Mouse (Mus musculus) megakaryocyte, embryonic 14.5 days (primary cell): ENCODE measurements at regions not wholly inside any gene's neighbourhood (a gene's known extent, or its start where the extent isn't known, plus 50 kb on each side); places are given as distances from the start of the nearest gene placed in this dataset.
A peak's percentile ranks its signal among the peaks of the same experiment; 100 is the strongest.

Source experiments
- H3K27me3 ChIP-seq: replicated peaks from 2 replicates; pipeline ENCODE3; 2012; ENCODE audit warnings: inconsistent platforms
- H3K36me3 ChIP-seq: replicated peaks from 2 replicates; pipeline ENCODE3; 2012; ENCODE audit warnings: low read length, inconsistent platforms, mixed read lengths
- H3K4me1 ChIP-seq: 2 replicates; pipeline ENCODE4 v1.6.1; 2012; ENCODE audit warnings: inconsistent platforms
- H3K4me3 ChIP-seq: replicated peaks from 2 replicates; pipeline ENCODE3; 2012; ENCODE audit warnings: moderate library complexity, mild to moderate bottlenecking, inconsistent platforms
- H3K9me3 ChIP-seq: 2 replicates; pipeline ENCODE4 v1.6.1; 2012; ENCODE audit warnings: inconsistent platforms
- FLI1 ChIP-seq: IDR thresholded peaks from 2 replicates; pipeline ENCODE4 v1.6.1; 2012; ENCODE audit warnings: low read length, inconsistent platforms, mixed read lengths
- GATA1 ChIP-seq: IDR thresholded peaks from 3 replicates; pipeline ENCODE4 v1.6.1; 2012; ENCODE audit warnings: mixed read lengths, low read length, inconsistent platforms, borderline replicate concordance

DNA sequence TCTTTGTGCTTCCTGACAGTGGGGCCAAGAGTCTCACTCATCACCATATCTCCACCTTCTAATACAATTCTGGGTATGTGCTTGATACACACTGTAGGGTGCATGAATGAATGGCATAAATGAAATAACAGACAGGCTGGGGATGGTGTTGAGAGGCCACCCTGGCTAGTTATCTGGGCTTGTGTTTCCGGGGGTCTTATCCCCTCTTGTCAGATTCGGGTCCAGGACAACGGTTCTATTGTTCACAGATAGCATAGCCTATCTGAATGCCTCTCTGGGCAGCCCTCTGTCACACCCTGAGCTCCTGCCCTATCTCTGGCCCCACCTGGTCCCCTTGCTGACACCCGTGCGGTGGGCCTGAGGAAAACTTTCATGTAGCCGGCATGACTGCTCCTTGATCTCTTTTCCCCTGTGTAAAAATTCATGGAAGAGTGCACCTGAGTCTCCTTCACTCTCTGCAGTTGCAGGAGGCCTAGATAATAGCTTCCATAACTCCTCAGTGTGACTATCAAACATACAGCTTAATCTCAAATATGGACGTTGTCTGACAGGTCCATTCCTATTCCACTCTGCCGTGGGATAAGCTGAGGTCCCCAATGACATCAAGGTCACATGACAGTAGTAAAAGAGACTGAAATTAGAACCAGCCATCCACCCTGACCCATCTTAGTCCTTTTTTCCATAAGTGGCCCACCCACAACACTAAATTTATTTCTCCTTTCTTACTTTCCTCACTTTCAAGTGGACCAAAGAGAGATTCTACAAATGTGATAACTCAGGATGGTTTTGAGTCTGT lies 1298.4 kb upstream of the A1bg start:
- peaks cover 70% of the 10 kb centered on the region for H3K36me3 ChIP-seq
- no peak for TF ChIP-seq FLI1
- no peak for TF ChIP-seq GATA1
- no peaks in the 10 kb centered on the region for H3K9me3 ChIP-seq
- H3K4me1 ChIP-seq = peaks cover 59% of the 10 kb centered on the region
- H3K4me3 ChIP-seq = no peak overlapping the region
- no peaks in the 10 kb centered on the region for H3K27me3 ChIP-seq

DNA sequence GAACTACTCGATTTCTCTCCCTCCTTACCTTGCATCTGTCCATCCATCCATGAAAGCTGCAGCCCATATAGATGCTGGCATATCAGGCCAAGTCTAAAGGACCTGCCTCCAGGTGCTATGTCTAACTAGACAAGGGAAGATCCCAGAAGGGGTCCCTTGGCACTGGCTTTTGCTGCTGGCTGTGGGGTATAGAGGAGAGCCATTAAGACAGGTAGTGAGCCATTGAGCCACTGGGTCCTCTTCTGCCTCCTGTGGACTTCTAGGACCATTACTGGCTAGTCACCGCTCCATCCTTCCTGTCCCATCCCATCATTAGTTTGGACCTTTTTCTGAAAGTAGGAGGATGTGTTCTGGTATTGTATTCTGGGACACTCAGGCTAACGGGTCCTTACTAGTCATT lies 1297.8 kb upstream of the A1bg start:
- H3K4me1 ChIP-seq = peaks cover 59% of the 10 kb centered on the region
- no peaks in the 10 kb centered on the region for H3K9me3 ChIP-seq
- peaks cover 72% of the 10 kb centered on the region for H3K36me3 ChIP-seq
- H3K27me3 ChIP-seq = no peaks in the 10 kb centered on the region
- peak overlapping the region; percentile 14 for H3K4me3 ChIP-seq
- TF ChIP-seq FLI1 = no peak
- TF ChIP-seq GATA1 = no peak

DNA sequence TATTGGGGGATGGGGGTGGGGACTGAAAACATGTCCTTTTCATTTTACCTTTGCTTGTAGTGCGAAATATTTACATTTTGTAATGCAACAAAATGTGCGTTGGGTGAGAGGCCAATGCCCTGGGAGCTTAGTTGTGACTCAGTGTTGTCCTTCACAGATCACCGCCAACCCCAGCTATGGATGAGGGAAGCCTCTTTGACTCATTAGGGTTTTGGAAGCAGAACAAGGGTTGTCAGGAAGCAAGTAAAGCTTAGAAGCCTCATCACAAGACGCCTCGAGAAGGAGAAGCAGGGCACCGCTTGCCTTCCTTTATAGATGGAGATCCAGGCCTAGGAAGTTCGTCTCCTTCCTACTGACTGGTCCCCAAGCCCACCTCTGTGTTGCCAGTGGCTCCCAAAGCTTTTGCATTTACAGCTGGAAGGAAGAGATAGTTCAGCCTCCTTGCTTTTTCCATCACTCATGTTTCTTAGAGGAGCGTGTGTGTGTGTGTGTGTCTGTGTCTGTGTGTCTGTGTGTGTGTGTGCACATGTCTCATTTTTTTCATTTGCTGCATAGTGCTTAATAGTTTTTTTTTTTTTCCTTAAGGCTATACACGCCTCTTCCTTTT lies 1297.2 kb upstream of the A1bg start:
- no peaks in the 10 kb centered on the region for H3K27me3 ChIP-seq
- peaks cover 76% of the 10 kb centered on the region for H3K36me3 ChIP-seq
- peaks cover 59% of the 10 kb centered on the region for H3K4me1 ChIP-seq
- TF ChIP-seq FLI1 (no peak), GATA1 (no peak)
- no peaks in the 10 kb centered on the region for H3K9me3 ChIP-seq
- H3K4me3 ChIP-seq = no peak overlapping the region

DNA sequence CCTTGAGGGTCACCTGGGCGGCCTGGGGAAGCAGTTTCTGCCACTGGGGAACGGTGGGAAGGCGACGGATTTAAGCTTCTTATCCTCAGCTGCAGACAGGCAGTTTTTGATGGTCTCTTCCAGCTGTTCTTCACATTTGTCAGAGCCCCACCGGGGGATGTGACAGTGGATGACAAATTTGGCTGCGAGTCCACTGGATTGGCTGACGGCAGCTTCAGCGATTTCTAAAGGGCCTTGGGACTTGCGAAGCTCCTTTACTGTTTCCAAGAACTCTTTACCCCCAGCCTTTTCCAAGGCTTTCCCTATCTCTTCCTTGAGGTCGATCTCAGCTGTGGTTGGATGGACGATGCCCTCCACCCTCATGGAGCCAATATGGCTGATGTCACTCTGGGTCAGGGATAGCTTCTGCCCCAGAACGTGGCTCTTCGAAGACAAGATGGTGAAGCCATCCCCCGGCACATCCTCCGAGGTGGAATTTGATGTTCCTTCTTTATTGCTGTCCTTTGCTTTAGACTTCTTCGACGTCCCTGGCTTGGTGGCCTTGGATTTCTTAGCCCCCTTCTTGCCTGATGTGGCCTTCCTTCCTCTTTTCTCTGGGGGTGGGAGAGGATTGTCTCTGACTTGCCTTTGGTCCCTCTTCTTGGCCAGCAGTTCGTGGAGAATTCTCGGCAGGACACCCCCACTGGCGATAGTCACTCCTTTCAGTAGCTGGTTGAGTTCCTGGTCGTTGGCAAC lies 1295.7 kb upstream of the A1bg start:
- Histone ChIP-seq H3K27me3 (no peaks in the 10 kb centered on the region), H3K4me1 (peaks cover 53% of the 10 kb centered on the region), H3K4me3 (no peak overlapping the region), H3K9me3 (no peaks in the 10 kb centered on the region), H3K36me3 (peaks cover 78% of the 10 kb centered on the region)
- no peak for TF ChIP-seq FLI1
- TF ChIP-seq GATA1 = no peak

DNA sequence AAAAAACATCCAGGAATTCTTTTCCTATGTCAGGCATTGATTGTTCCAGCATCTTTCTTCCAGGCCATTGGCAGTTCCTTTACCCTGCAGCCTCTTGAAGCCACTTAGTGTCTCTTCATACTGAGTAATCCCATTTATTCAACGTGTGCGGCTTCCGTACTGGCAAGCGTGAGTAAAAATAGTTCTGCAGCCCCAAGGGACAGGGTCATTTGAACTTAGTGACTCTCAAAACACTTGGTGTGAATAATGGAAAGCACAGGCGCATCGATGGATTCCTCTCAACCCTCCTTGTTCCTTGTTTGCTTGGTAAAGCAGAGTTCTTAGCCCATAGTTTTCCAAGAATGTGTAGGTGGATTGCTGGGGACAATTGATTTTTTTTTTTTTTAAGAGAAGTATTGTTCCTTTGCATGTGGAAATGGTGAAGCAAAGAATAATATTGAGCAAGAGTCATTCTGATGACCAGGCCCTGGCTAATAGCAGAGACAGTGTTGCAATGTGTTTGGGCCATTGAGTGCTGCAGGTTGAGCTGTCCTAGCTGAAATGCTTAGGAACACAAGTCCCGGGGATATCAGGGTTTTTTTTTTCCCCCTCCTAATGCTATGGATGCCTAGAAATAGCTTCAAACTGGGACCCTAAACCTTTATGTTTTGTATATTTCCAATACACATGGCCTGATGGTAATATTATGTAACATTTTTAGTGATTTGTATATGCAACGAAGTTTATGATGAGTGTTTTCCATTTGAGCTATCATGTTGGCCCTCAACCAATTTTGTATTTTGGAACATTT lies 1294.1 kb upstream of the A1bg start:
- Histone ChIP-seq H3K36me3 (peaks cover 83% of the 10 kb centered on the region), H3K9me3 (no peaks in the 10 kb centered on the region), H3K4me1 (peaks cover 45% of the 10 kb centered on the region), H3K4me3 (no peak overlapping the region), H3K27me3 (no peaks in the 10 kb centered on the region)
- TF ChIP-seq FLI1 (no peak), GATA1 (no peak)

DNA sequence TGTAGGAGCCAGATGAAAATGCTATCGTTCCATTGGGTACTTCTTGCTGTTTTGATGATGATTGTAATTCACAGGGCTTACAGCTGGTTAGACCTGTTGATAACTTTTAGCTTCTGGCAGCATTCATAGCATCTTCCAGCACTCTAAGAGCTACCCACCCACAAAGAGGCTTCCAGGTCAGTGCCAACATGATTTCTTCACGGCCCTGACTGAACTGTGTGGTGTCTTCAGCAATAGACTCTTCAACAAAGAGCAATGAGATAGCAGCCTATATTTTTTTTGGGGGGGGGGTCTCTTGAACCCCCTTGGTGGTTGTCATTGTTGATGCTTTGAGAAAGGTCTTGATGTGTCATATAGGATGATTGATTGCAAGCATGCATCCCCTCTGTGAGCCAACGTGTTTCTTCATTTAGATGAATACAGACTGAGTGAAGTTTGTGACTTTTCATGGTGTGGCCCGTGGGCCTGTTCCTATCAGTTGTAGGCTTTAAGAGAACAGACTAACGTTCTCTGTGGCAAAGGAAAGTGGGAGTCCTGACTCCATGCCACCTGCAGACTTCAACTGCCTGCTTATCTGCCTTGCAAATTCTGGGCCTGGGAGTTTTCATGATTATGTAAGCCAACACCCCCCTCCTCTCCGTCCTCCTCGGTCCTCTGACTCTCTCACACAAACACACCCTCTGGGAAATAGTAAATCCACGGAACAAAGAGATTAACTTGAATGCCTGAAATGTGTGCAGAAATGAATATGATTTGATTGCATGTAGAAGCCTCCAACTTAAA lies 1293.0 kb upstream of the A1bg start:
- peaks cover 84% of the 10 kb centered on the region for H3K36me3 ChIP-seq
- H3K4me1 ChIP-seq = peaks cover 40% of the 10 kb centered on the region

DNA sequence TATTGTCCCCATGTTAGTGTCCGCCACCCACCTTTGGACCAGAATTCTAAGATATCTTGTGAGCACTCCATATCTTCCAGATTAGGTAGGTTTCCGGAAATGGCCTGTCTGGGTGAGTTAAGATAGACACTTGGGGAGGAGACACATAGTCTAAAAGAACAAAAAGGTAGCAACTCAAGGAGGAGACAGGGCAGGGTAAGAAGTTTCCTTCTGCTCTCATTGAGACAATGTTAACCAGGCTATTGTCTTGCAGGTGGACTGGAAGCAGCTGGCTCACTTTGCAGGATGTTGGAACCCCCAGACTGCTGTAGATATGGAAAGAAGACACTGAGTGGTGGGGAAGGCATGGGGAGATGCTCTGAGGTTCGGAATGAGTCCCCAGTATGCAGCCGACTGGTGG lies 1291.5 kb upstream of the A1bg start:
- Histone ChIP-seq H3K9me3 (no peaks in the 10 kb centered on the region), H3K36me3 (peaks cover 82% of the 10 kb centered on the region), H3K4me3 (no peak overlapping the region), H3K27me3 (no peaks in the 10 kb centered on the region), H3K4me1 (peaks cover 38% of the 10 kb centered on the region)
- no peak for TF ChIP-seq FLI1

More for the DNA sequence above, 1293.0 kb upstream of the A1bg start:
- no peak for TF ChIP-seq GATA1
- no peak for TF ChIP-seq FLI1
- Histone ChIP-seq H3K9me3 (no peaks in the 10 kb centered on the region), H3K27me3 (no peaks in the 10 kb centered on the region), H3K4me3 (no peak overlapping the region)

DNA sequence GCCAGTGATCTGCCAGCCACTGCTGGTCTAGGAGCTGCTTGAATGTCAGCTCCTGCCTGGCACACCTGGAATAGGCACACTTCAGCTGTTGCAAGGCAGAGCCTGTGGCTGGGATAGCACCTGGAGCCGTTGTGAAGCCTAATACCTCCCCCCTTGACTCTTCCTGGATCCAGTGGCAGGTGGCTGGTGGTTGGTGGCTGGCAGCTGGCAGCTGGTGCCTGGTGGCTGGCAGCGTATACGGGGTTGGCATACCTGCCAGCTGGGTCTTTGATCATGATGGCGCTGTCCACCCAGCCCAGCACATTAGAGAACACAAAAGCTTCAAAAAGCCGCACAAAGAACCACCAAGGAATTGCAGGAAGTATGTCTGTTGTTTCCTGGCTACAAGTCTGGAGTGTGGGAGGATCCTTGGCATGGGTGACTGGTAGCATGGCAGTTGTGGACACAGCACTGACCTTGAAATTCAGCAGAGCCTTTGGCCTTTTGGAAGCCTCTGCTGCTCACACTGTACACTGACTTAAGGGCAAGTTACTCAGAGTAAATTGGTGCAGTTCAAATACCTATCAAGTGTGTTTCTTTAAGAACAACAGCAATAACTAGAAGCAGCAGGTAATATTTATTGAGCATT lies 1289.6 kb upstream of the A1bg start:
- Histone ChIP-seq H3K4me3 (no peak overlapping the region), H3K36me3 (peaks cover 85% of the 10 kb centered on the region), H3K27me3 (no peaks in the 10 kb centered on the region), H3K4me1 (peaks cover 45% of the 10 kb centered on the region), H3K9me3 (no peaks in the 10 kb centered on the region)
- TF ChIP-seq FLI1 = no peak
- no peak for TF ChIP-seq GATA1
